Mouse (Mus musculus) small intestine, adult 2 months (tissue): ENCODE results near the gene Snx20.

ENCODE experiments used
- CTCF ChIP-seq: fragments of 200-500 bp; IDR thresholded peaks from 2 replicates; pipeline ENCODE4 v1.5.1; 2012; ENCODE audit warnings: low read depth, mild to moderate bottlenecking, control low read depth, inconsistent platforms, low read length, moderate library complexity, mixed read lengths; ENCODE audit not compliant: insufficient replicate concordance, insufficient read length; ENCODE audit errors: extremely low read depth
- POLR2A ChIP-seq: fragments of 200-500 bp; IDR thresholded peaks from 2 replicates; pipeline ENCODE4 v1.6.1; 2012; ENCODE audit warnings: low read depth, mild to moderate bottlenecking, control low read depth, inconsistent platforms, low read length, moderate library complexity

- TF ChIP-seq POLR2A (no peak), CTCF (no peak)
These were observed 42.0 kb downstream of the Snx20 start for GRCm38 (mm10) chr8:88593947-88594346.
